Comparison of ENCODE assay signal across 23 mouse cellular contexts in the genomic region with DNA sequence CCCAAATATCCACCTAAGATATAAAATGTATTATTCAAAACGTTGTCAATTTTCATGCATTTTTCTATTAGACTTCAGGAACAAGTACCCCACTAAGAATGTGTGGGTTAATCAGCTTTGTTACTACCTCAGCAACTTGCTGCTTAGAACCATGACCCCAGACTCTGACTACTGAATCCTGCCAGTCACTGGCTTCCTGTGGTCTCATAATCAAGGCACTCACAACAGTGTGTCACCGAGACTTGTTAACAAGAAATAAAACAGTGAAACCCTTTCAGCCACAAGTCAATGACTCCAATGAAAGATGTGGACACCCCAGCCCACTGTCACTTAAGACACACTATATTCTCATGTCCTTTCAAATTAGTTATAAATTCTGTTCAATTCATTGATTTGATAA. TPM values are rescaled to one million over a fixed set of nuclear protein-coding genes. Genes with fewer than 3 reads are reported as not detected.
DNase-seq lines count a peak whose midpoint lies in the region; ATAC-seq lines count a peak whose summit lies in the region.
"Had no signal": no experiment of that assay in that cellular context is flagged by ENCODE, and none has a peak within 500 bp of the region (broad histone marks: within the 10 kb centered on the region; RNA-seq: fewer than 3 reads in every experiment).

No protein-coding gene starts in this region.

- WGBS in hindbrain, embryonic 11.5 days = 91% methylated on average over 2 of the region's 2 CpGs

- no peaks in the 10 kb centered on the region for H3K36me3 ChIP-seq in hindbrain, embryonic 11.5 days (ENCODE audit: control insufficient read depth, insufficient read depth, low read length)
- H3K36me3 ChIP-seq: embryonic facial prominence, embryonic 13.5 days; embryonic facial prominence, embryonic 15.5 days; forebrain, embryonic 10.5 days; forebrain, embryonic 12.5 days had no signal

- H3K4me3 ChIP-seq in hindbrain, embryonic 11.5 days (ENCODE audit: low read depth, low read length) = no peak overlapping the region
- H3K4me3 ChIP-seq: embryonic facial prominence, embryonic 13.5 days; embryonic facial prominence, embryonic 15.5 days; erythroblast, embryonic 14.5 days; forebrain, embryonic 10.5 days; forebrain, embryonic 12.5 days had no signal

- no peak overlapping the region for H3K4me2 ChIP-seq in hindbrain, embryonic 11.5 days (replicated peaks; ENCODE audit: low read depth, low read length)
- H3K4me2 ChIP-seq: embryonic facial prominence, embryonic 13.5 days; embryonic facial prominence, embryonic 15.5 days; forebrain, embryonic 12.5 days had no signal

- H3K9me3 ChIP-seq in hindbrain, embryonic 11.5 days (ENCODE audit: control insufficient read depth, low read length) = no peaks in the 10 kb centered on the region
- H3K9me3 ChIP-seq: embryonic facial prominence, embryonic 13.5 days; embryonic facial prominence, embryonic 15.5 days; forebrain, embryonic 10.5 days; forebrain, embryonic 12.5 days had no signal

- no peak overlapping the region for H3K27ac ChIP-seq in hindbrain, embryonic 11.5 days (ENCODE audit: low read depth, low read length)
- H3K27ac ChIP-seq: embryonic facial prominence, embryonic 13.5 days; embryonic facial prominence, embryonic 15.5 days; forebrain, embryonic 10.5 days; forebrain, embryonic 12.5 days had no signal

- no peaks in the 10 kb centered on the region for H3K4me1 ChIP-seq in hindbrain, embryonic 11.5 days (replicated peaks; ENCODE audit: control insufficient read depth, insufficient read depth, low read length)
- H3K4me1 ChIP-seq: embryonic facial prominence, embryonic 13.5 days; embryonic facial prominence, embryonic 15.5 days; forebrain, embryonic 10.5 days; forebrain, embryonic 12.5 days had no signal

- H3K27me3 ChIP-seq in hindbrain, embryonic 11.5 days (ENCODE audit: control insufficient read depth, insufficient read depth, low read length) = no peaks in the 10 kb centered on the region
- H3K27me3 ChIP-seq: embryonic facial prominence, embryonic 13.5 days; embryonic facial prominence, embryonic 15.5 days; forebrain, embryonic 12.5 days had no signal

- peak; percentile 54; the same call in 1 of the 2 replicates for ATAC-seq in common myeloid progenitor, adult 5-6 weeks (replicated peaks; ENCODE audit: low read depth, poor library complexity, severe bottlenecking)
- no peak for ATAC-seq in hindbrain, embryonic 11.5 days (ENCODE audit: low FRiP score)
- ATAC-seq: forebrain, embryonic 14.5 days; forebrain, embryonic 16.5 days had no signal

- DNase-seq in retina, embryonic 14.5 days (ENCODE audit: low spot score) = peak; percentile 6
- DNase-seq in retina, postnatal 1 day = no peak
- DNase-seq in MEL-GATA-1-ER (ENCODE audit: extremely low read depth, low read depth) = peak; percentile 16
- DNase-seq in c-Kit-positive CD71-positive TER-119-negative erythroid progenitor cells, embryonic 14.5 days (ENCODE audit: low read depth) = peak; percentile 19
- DNase-seq in right cerebral cortex, postnatal 10 days (ENCODE audit: low spot score in 2 of 2) = no peak
- DNase-seq in hindbrain, embryonic 11.5 days (ENCODE audit: low spot score) = no peak
- no peak for DNase-seq in embryo, embryonic 11 days
- DNase-seq: adrenal gland, adult 2 months; adrenal gland, postnatal 10 days; adrenal gland, postnatal 25 days; cerebellum, adult 11-12 months; cerebellum, adult 2 months; cerebellum, adult 9-10 months; cerebellum, postnatal 10 days; cerebellum, postnatal 36 days had no signal

- no peak overlapping the region for H3K9ac ChIP-seq in hindbrain, embryonic 11.5 days (ENCODE audit: low read depth, low read length)
- H3K9ac ChIP-seq: embryonic facial prominence, embryonic 13.5 days; embryonic facial prominence, embryonic 15.5 days; forebrain, embryonic 12.5 days had no signal

RNA-seq across cellular contexts. Expression of a gene that starts 42.9 kb away (rescaled TPM):
- 92.9 and 143 TPM in 2 replicates for total RNA-seq in common myeloid progenitor, adult 5-6 weeks (2017)
- polyA plus RNA-seq in hindbrain, embryonic 11.5 days (2014; fragmentation: Nextera tagmentation; extraction: Ambion mirVana) = 8.2 and 20.3 TPM in 2 replicates

Comparison
In these comparisons a context has a peak if more than half of its experiments do, and no peak if none do; other contexts are left out.
1. DNase-seq: peak in retina, embryonic 14.5 days (single experiment), MEL-GATA-1-ER (single experiment) and c-Kit-positive CD71-positive TER-119-negative erythroid progenitor cells, embryonic 14.5 days (single experiment); none in retina, postnatal 1 day (single experiment), right cerebral cortex, postnatal 10 days (0 of 2), hindbrain, embryonic 11.5 days (single experiment) and embryo, embryonic 11 days (single experiment).